Mouse (Mus musculus) stomach, postnatal 0 days (tissue): Measurements from ENCODE around the gene She.

Source experiments
- CTCF ChIP-seq: IDR thresholded peaks from 2 replicates; pipeline ENCODE4 v1.5.1; 2016; ENCODE audit warnings: antibody characterized with exemption, low read depth, mild to moderate bottlenecking, moderate library complexity
- EP300 ChIP-seq: optimal IDR thresholded peaks from 2 replicates; pipeline ENCODE3; 2016; ENCODE audit warnings: antibody characterized with exemption

- TF ChIP-seq CTCF = no peak
- no peak for TF ChIP-seq EP300
These were observed 47.3 kb downstream of the She start for GRCm38 (mm10) chr3:89878456-89878855.
